Mouse (Mus musculus): ENCODE measurements around the gene Gpc6.
"Not testable (repeated sequence)": the region's sequence is repeated elsewhere in the genome, so short reads cannot be mapped to it uniquely, and the experiment has no call there.

Gene Gpc6

GRCm38 (mm10) chr14:117369331-117369866, 444.3 kb downstream of the Gpc6 start:
- DNase-seq (ENCODE audit: low read depth, low spot score): no peak

- DNase-seq (ENCODE audit: low read depth, low spot score): no peak
These were observed 451.8 kb downstream of the Gpc6 start for GRCm38 (mm10) chr14:117376822-117377376.

GRCm38 (mm10) chr14:117379979-117380378, 454.9 kb downstream of the Gpc6 start:
- DNase-seq (ENCODE audit: low read depth, low spot score): no peak

GRCm38 (mm10) chr14:117383188-117383587, 458.1 kb downstream of the Gpc6 start:
- DNase-seq (ENCODE audit: low read depth, low spot score): no peak

- DNase-seq (ENCODE audit: low read depth, low spot score): no peak
These were observed 459.1 kb downstream of the Gpc6 start for GRCm38 (mm10) chr14:117384096-117384770.

GRCm38 (mm10) chr14:117385731-117386270, 460.7 kb downstream of the Gpc6 start:
- no peak for DNase-seq (ENCODE audit: low read depth, low spot score)

GRCm38 (mm10) chr14:117390794-117391320, 465.7 kb downstream of the Gpc6 start:
- DNase-seq (ENCODE audit: low read depth, low spot score): no peak

GRCm38 (mm10) chr14:117391412-117391811, 466.3 kb downstream of the Gpc6 start:
- no peak for DNase-seq (ENCODE audit: low read depth, low spot score)

GRCm38 (mm10) chr14:117397165-117397564, 472.1 kb downstream of the Gpc6 start:
- DNase-seq (ENCODE audit: low read depth, low spot score): no peak

- no peak for DNase-seq (ENCODE audit: low read depth, low spot score)
These were observed 482.9 kb downstream of the Gpc6 start for GRCm38 (mm10) chr14:117407824-117408524.

GRCm38 (mm10) chr14:117408525-117408835, 483.4 kb downstream of the Gpc6 start:
- DNase-seq (ENCODE audit: low read depth, low spot score): no peak

- DNase-seq (ENCODE audit: low read depth, low spot score): no peak
These were observed 484.7 kb downstream of the Gpc6 start for GRCm38 (mm10) chr14:117409778-117410177.

GRCm38 (mm10) chr14:117410511-117410910, 485.4 kb downstream of the Gpc6 start:
- no peak for DNase-seq (ENCODE audit: low read depth, low spot score)

GRCm38 (mm10) chr14:117415045-117415444, 489.9 kb downstream of the Gpc6 start:
- no peak for DNase-seq (ENCODE audit: low read depth, low spot score)

GRCm38 (mm10) chr14:117419561-117420218, 494.6 kb downstream of the Gpc6 start:
- no peak for DNase-seq (ENCODE audit: low read depth, low spot score)

- DNase-seq (ENCODE audit: low read depth, low spot score): no peak
These were observed 496.1 kb downstream of the Gpc6 start for GRCm38 (mm10) chr14:117421170-117421569.

- DNase-seq (ENCODE audit: low read depth, low spot score): no peak
These were observed 501.0 kb downstream of the Gpc6 start for GRCm38 (mm10) chr14:117426116-117426515.

GRCm38 (mm10) chr14:117427776-117428175, 502.7 kb downstream of the Gpc6 start:
- no peak for DNase-seq (ENCODE audit: low read depth, low spot score)

- DNase-seq (ENCODE audit: low read depth, low spot score): no peak
These were observed 510.6 kb downstream of the Gpc6 start for GRCm38 (mm10) chr14:117435739-117436138.

- DNase-seq (ENCODE audit: low read depth, low spot score): not testable (repeated sequence)
These were observed 521.6 kb downstream of the Gpc6 start for GRCm38 (mm10) chr14:117446675-117447231.

GRCm38 (mm10) chr14:117451391-117451991, 526.4 kb downstream of the Gpc6 start:
- no peak for DNase-seq (ENCODE audit: low read depth, low spot score)

All from brain, embryonic 18.5 days (tissue).